Mouse (Mus musculus): ENCODE results near the gene Cfap45.

Cfap45 gene

DNA sequence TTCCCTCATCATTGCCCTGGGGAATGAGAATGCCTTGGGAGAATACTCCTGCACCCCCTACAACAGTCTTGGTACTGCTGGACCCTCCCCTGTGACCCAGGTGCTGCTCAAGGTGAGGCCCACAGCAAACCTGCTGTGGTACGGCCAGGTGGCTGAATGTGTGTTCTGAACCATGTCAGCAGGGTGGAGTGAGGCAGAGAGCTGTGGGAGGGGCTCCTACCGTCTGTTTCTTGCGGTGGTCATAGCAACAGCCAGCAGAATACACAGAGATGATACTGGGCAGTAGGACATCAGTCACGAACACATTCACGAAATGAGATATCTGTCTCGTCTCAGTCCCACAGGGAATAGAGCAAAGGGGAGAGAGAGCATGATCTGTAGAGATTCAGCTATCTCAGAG, 27.1 kb upstream of the Cfap45 start:
- intact Hi-C loops (cut with DNase I) = no loop called here

DNA sequence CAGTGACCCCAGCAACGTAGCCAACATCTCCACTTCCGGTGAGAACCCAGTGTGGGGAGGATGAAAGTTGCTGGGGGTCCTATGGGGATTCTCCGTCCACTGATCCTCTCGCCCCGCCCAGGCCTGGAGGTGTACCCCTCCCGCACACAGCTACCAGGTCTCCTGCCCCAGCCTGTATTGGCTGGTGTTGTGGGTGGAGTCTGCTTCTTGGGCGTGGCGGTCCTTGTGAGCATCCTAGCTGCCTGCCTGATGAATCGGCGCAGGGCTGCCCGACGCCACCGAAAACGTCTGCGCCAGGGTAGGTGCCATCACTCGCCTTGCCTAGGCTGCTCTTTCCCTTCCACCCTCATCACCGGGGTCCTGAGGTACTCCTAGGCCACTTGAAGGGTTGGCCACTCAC, 24.6 kb upstream of the Cfap45 start:
- intact Hi-C loops (cut with DNase I) = no loop called here

DNA sequence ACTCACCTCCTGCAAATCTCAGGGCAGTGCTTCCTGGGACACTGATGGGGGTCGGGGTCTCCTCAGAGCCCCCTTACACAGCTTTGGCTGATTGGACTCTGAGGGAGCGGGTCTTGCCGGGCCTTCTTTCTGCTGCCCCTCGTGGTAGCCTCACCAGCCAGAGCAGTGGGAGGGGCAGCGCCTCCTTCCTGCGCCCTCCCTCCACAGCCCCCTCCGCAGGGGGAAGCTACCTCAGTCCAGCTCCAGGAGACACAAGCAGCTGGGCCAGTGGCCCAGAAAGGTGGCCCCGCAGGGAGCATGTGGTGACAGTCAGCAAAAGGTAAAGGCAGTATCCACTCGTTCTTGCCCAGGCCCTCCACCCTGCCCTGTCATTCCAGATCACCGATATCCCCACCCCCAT, 23.2 kb upstream of the Cfap45 start:
- intact Hi-C loops (cut with DNase I) = no loop called here

DNA sequence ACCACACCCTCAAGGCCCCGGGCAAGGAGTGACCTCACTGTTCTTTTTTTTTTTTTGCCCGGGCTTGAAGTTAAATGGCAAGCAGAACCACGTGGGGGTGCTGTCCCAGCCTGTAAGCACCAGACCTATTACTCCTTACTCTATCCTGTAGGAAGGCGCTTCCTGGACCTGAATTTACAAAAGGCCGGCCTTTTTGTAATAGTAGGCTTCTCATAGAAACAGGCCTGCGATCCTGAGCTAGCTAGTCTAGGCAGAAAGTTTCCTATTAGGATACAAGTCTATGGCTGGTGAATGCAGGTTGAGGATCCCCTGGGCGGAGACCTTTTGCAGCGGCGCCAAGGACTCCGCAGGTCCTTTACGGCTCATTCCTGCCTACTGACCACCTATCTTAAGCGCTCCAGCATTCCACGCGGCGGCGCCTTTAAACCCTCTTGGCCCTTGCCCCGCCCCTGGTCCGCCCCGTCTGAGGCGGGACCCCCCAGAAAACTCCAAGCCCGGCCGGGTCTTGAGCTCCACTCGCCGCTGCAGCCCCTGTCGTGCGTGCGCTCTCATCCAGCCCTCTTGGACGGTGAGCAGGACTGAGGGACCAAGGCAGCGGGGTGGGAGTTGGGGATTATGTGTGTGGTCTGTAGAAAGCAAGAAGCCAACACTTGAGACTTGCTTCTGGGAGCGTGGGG, 20.7 kb upstream of the Cfap45 start, which contains the start of gene Tagln2:
Gene Tagln2, plus strand, starts transcription at position 283 of the 677 bp plus-strand sequence.
- intact Hi-C loops (cut with DNase I) = no loop called here

DNA sequence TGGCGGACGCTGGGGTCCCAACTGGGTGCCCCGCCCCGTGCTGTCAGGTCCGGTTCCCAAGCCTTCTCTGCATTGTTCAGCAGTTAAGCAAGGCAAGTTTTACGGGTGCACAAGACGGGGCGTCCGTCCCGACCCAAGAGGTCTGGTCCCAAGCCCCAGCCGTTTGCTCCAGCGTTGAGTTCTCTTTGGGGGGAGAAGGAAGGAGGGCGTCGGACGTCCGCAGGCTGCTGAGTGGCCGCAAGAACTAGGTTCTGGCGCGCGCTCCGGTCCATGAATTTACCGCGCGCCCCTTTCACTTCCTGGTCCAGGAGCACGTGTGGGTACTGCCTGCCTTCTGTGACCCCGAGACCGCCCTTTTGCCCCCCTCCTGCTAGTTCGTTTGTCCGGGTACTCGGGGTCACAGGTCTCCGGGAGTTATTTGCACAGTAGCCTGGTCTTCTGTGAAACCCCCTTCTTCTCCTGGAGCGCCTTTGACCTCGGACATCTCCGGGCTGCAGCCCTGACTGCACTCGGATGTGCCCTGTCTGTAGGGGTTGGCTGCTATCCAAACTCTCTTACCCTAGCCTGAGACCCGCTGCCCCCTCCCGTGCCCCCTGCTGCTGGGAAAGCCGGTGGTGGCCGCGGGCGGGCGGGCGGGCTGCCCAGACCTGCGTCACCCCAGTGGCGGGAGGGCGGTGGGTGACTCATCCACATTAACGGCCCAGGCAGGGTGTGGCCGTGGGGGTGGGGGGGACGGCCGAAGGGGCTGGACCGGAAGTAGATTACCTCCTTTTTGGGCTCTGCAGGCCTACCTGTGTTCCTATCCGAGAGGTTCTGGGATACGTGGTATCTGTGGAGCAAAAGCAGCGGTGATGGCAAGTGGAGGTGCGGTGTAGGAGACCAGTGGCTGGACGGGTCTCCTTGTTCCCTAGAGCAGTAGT, 19.9 kb upstream of the Cfap45 start:
- intact Hi-C loops (cut with DNase I) = no loop called here

DNA sequence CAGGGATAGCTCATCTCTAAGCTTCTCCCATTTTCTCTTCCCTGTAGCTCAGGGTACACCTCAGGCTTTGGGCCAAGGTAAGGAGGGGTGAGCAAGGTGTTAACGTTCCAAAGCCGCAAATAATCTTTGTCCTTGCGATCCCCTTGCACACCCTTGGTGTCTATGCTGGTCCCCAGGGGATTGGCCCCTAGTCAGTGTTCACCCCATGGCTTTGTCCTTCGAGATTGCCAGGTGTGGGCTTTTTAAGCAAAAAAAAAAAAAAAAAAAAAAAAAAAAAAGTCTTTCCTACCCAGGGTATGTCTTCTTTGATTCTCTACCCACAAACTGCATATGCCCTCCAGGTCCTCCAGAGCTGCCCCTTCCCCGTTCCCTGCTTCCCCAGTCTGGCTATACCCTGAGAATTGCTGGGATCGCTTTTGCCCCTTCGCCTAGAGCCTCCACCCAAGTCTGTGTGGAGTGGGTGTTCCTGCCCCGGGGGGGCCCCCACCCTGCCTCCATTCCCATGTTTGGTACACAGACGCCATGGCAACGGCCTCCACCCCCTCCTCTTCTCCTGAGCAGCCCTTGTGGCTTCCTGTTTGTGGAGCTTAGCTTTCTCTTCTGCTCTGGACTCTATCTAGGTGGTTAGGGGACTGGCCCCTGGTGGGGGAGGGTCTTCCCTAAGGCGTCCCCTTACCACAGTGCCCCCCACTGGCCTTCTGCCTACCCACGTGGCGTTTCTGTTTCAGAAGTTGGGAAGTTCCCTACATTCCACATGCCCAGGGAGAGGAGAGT, 19.0 kb upstream of the Cfap45 start:
- intact Hi-C loops (cut with DNase I) = no loop called here

DNA sequence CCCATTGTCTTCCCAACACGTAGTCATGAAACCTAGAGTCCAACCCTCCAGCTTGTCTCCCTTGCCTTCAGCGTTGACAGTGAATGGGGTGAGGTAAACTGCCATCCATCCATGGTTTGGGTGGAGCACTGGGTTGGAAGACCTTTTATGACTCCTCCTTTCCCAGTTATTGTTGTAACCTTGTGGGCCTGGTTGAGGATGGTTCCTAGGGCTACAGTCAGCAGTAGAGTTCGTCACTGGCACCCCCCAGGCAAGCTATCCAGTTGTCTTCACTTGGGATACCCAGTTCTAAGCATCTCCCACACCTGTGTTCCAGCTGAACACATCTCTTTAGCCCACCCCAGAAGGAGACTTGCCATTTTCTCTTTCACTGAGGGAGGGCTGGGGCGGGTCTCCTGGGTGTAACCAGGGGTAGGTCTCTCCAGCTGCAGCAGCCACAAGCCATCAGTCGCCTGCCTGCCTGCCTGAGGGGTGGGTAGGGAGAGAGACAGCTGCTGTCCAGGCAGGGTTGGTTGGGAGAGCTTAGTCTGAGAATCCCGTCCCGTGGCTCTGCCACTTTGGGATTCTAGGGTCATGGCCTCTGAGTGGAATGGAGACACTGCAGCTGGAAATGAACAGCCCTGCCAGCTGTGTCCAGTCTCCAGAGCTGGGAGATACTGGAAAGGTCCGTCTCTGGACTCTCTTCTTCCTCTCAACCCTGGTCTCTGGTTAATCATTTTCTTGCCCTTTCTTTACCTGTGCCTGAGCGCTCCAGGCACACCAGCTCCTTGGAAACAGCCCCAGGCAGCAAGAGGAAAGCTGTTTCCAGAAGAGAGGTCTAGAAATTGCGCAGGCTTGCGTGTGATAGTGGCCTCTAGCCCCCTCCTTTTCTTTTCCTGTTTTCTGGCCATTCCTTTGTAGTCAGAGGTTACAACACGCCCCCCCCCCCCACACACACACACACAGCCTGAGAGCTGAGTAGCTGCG, 18.2 kb upstream of the Cfap45 start:
- intact Hi-C loops (cut with DNase I) = no loop called here

DNA sequence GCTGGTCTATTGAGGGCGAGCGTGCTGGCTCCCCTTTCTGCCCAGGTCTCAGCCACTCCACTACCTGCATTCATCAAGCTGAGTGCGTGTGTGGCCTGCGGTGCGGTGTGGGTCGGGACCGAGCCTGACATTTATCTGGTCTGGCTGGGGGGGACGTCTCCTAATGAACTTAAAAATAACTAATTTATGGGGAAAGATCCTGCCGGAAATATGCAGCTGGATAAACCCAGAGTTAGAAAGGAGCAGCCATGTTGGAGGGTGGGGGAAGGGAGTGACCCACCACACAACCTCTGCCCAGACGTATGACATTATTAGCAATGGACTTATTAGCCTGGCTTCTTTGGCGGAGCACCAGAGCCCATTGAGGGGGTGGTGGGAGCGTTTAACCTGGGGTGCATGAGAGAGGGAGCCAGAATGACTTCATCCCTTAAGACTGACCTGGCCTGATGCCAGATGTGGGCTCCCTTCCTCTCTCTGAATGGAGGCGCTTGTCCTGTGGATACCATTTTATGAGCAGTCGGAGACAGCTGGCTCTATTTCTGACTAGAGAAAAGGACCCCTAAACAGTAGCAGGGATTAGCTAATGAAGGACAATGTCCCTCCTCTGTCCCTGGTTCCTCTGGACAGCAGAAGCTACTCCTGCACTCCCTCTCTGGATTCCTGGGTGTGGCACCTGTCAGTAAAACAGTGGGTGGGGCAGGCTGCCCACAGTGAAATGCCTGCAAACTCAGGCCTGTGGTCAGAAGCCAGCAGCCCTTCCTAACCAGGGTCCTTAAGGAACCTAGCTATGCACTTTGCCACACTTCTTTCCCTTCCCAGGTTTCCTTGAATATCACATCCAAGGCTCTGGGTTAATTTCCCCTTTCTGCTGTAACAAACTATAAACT, 17.2 kb upstream of the Cfap45 start:
- intact Hi-C loops (cut with DNase I) = no loop called here

DNA sequence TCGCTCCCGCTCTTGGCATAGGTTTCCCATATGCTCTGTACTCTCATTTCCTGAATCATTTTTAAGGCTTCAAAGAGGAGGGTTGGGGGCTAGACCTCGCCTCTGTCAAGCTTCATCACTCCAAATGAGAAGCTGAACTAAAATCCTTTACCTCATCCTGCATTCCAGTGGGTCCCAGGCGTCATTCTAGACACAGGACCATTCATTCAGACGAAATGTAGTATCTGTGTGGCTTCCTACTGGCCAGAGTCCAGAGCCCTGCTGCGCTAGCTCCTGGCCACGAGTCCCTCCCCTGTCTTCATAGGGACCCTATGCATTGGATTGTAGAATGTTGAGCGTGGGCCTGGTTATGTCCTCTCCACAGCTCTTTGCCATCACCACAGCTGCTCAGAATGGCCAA, 15.8 kb upstream of the Cfap45 start:
- intact Hi-C loops (cut with DNase I) = no loop called here

DNA sequence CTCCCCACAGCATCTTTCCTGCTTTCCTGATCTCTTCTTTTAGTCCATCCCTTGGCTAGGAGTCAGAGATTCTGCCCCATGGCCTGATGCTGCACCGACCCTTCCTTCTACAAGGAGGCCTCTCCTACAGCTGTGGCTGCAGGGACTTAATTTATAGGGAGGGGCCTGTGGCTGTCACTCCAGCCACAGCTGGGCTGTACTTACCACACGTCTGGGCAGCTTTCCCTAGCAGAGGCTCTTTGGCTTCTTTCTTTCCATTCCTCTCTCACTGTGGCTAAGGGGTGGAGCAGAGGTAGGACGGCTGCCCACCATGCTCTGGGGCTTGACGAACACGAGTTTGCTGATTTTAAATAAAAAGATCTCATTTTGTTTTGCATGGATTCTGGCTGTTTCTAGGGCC, 13.6 kb upstream of the Cfap45 start:
- intact Hi-C loops (cut with DNase I) = no loop called here

DNA sequence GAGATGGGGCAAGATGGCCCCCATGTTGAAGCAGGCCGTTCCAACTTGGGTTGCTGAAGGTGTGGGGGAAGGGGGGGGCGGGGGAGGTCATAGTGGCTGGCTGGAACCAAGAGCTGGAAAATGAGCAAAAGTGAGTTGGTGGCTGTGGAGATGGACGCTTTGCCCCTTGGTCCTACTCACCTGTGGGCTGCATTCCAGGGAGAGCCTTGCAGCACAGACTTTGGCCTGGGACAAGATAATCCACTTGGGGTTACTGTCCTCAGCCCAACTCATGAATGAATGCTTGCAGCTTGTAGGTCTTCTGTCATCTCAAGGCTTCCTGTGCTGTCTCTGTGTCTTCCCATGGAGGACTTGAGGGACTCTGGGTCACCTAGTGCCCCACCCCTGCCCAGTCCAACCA, 12.9 kb upstream of the Cfap45 start:
- intact Hi-C loops (cut with DNase I) = no loop called here

DNA sequence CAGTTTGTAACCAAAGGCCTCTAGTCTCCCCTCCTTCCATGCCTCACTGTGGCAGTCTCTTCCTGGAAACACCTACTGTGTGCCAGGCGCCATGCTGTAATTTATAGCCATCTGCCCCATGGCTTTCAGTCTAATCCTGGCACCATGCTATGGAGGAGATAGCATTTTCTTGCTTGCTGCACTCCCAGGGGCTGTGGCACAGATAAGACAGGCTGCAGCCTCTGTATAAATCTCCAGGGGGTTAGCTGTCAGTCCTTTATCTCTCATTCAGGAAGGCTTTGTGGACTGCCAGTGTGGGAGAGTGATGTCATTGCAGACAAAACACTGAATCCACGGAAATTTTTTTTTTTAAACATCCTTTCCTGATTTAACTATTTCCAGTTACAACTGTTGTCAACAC, 12.4 kb upstream of the Cfap45 start:
- intact Hi-C loops (cut with DNase I) = no loop called here

DNA sequence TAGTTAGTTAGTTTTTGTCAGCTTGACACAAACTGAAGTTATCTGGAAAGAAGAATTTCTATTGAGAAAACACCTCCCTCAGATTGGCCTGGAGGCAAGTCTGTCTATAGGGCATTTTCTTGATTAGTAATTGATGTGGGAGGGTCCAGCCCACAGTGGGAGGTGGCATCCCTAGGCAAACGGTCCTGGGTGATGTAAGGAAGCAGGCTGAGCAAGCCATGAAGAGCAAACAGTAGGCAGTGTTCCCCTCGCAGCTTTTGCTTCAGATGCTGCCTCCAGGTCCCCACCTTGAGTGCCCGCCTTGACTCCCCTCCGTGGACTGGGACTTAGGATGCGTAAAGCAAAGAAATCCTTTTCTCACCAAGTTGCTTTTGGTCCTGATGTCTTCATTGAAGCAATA, 11.4 kb upstream of the Cfap45 start:
- intact Hi-C loops (cut with DNase I) = no loop called here

DNA sequence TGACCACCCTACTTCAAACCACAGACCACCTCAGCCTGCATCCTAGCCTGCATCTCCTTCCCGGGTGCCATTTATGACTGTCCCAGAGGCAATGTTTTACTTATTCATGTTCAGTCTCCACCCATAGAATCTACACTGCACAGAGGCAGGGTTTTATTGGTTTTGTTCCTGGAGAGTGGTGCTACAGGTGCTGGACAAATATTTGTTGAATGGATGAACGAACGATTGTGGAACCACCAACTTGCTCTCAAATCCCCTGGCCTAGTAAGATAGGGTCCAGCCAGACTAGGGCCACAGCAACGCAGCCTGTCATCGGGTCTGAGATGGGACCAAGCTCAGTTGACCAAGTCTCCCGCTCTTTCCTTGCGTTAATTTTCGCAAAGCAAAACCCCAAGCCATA, 10.6 kb upstream of the Cfap45 start:
- intact Hi-C loops (cut with DNase I) = no loop called here

DNA sequence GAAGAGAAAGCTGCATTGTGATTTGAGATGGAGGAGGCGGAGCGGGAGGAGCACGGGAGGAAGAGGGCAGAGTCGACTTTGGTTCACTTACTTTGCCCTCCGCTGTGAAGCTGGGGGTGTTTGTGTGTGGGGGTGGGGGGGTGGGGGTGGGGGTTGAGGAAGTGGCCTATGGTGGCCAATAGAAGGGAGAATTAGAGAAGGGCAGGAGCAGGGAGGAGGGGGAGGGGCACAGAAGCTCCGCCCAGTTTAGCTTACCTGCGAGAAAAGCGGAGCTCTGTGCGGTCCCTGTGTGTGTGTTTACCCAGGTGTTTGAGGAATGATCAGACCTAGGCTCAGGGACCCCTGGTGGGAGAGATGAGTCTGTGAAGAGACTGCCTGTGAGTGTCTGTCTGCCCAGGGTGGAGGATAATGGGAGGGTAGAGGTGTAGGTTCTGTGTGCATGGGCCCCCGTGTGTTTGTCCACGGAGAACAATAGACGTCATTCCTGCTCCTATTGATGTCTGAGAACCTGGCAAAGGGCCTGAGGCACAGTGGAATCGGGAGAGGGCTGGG, 10.1 kb upstream of the Cfap45 start:
- intact Hi-C loops (cut with DNase I) = no loop called here

DNA sequence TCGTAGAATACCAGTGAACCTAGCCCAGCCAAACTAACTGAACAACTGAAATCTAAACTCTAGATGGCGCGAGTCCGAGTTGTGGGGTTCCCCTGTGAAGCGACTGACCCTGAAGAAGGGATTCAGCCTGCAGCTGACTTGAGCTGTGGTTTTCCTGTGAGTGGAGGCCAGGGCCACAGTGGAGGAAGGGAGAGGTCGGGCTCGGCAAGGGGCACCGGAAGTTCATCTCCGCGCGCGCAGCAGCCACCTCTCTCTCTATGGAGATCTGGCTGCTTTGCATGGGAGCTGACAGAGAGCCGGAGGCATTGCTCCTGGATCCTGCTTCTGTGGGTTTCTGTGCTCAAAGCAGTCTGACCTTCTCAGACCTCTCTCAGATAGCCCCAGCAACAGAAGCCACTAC, 7.6 kb upstream of the Cfap45 start:
- intact Hi-C loops (cut with DNase I) = no loop called here

DNA sequence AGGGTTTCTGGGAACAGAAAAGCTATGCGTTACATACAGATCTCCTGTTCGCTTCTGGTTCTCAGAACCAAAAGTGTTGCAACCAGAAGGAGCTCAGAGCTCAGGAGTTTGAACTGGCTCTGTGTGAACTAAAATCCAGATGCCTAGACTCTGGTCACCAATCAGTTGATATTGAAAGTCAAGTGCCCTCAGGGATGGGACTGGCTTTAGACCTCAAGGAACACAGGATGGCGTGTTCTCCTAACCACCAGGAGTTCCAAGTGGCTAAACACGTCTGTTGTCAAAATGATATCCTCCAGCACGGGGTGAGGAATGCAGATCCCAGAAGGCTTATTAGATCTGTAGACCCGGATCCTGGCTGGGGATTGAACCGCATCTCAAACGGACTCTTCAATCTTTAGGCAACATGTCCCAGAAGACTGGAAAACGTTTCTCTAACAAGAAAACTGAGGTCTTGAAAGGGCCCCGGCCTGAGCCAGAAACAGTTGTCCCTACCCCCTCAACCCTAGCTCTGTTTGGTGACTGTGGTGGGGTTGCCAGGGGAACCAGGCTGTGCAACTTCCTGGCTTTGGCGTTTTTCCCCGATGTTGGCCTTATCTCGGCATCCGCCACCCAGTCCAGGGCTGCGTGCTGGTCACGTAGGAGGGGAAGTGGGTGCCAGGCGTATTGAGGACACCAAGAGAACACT, 6.9 kb upstream of the Cfap45 start:
- intact Hi-C loops (cut with DNase I) = no loop called here

DNA sequence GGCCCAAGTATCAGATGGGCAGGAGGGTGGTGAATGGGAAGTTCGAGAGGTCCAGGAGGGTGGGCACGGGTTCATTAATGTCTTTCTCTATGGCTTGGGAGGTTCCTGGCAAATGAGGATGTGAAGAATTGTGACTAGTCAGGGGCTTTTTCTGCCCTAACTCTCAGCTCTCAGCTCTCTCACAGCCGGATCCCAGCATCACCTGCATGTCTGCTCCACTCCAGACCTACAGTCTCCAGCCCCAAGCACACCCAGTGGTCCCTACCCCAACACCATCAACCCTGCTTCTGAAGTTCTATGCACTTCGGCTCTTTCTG, 6.4 kb upstream of the Cfap45 start:
- intact Hi-C loops (cut with DNase I) = no loop called here

All from adrenal gland (tissue).